Mouse (Mus musculus) cerebellum, postnatal 14 days (tissue): Measurements from ENCODE around the gene Chrm3.
A peak's percentile ranks its signal among the peaks of the same experiment; 100 is the strongest.

Experiments used
- DNase-seq, 2 experiments: peaks; one replicate each; pipeline ENCODE4 v3.0.0; 2021; ENCODE audit warnings: mixed read lengths in 2 of 2

Chrm3 gene

GRCm38 (mm10) chr13:9977699-9978098, 382.9 kb downstream of the Chrm3 start:
- DNase-seq: no peak

DNA sequence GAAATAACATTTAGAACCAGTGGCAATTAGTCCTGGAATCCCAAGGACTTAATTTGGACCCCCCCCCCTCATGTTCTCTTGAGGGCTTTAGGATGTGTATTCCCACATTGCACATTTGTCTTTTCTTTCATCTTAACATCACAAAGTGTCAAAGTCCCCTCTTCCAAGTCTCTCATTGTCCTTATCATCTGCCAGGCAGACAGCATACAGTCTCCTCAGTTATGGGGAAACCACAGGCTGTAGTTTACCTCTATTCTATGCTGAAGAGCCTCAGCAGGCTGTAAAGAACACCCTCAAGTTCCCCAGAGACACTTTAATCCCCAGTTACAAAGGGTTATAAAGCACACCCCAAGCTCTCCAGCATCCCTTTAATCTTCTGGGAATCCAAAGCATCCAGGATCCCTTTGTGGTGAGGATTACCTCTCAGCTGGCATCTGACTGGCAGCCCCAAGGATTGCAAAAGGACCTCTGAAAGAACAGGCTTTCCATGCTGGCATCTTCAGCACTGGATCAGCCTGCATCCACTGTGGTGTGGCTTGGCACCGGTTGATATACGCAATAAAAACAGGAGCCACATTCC, 386.8 kb downstream of the Chrm3 start:
- no peak for DNase-seq

GRCm38 (mm10) chr13:9971845-9972244, 388.8 kb downstream of the Chrm3 start:
- no peak for DNase-seq

- no peak for DNase-seq
Observed at GRCm38 (mm10) chr13:9952619-9953018, 408.0 kb downstream of the Chrm3 start.

DNA sequence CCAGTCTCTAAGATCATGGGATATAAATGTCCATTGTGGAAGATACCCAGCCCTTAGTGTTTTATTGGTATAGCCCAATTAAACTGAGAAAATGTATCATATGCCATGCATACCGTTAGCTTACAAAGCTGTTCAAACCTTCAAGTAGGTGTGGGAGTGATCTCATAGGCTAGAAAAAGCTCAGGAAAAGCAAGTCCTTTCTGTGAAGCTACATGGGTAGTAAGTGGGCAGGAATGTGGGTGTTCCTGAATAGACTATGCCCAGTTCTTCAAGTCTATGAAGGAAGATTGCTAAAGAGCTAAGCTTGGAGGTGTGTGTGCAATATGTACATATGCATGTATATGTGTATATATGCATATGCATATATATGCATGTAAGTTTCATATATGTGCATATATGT, 409.3 kb downstream of the Chrm3 start:
- DNase-seq: no peak

- no peak for DNase-seq
Observed at GRCm38 (mm10) chr13:9949091-9949490, 411.6 kb downstream of the Chrm3 start.

- DNase-seq: no peak
Observed at GRCm38 (mm10) chr13:9940186-9940585, 420.5 kb downstream of the Chrm3 start.

- DNase-seq: no peak
Observed at GRCm38 (mm10) chr13:9938798-9939485, 421.7 kb downstream of the Chrm3 start.

DNA sequence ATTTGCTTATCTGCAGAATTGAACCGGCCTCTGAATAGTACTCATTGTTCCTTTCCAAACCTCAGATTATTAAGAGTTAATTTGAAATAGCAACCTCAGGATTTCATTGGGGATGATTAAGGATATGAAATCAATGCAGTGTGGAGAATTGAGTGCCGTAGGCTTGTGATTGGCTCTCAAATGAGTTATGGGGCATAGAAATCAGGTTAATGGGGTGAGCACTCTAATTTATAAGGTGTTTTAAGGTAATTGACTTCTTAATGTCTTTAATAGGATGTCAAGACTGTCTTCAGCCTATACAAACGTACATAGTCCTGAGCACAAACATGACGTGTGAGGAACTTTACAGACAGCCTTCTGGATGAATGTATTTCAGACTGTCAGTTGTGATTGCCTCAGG, 427.9 kb downstream of the Chrm3 start:
- DNase-seq: no peak

GRCm38 (mm10) chr13:9930606-9931005, 430.0 kb downstream of the Chrm3 start:
- no peak for DNase-seq

DNA sequence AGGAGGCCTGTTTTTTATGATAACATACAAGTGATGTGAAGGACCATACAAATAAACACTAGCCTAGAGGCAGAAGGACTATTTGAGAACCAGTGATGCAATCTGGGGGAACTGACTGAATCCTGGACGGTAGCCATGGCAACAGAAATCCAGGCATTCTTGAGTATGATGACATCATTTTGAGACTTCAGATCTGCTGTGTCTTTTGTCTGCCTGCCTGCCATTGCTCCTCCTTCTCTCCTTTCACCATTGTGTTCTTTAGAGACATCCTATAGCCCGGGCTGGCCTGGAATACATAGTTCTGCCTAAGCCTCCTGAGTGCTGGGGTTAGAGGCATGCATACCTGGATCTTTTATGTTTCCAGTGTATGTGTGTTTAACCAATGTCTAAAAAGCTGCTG, 430.7 kb downstream of the Chrm3 start:
- DNase-seq: peak; percentile 12 to 33

GRCm38 (mm10) chr13:9921150-9921549, 439.5 kb downstream of the Chrm3 start:
- no peak for DNase-seq

DNA sequence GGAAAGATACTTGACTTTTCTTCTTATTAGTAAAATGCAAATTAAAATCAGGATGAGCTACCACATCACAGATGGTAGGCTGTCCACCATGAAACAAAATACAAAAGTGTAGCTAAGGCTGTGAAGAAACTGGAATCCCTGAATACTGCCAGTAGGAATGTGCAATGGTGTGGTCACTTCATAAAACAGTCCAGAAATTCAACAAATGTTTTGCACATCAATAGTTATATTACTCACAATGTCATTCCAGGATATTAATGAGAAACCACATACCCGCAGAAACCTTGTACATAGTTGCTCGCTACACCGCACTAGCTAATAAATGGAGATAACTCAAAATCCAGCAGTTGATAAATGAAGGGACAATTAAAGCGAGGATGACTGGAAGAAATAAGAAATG, 447.9 kb downstream of the Chrm3 start:
- no peak for DNase-seq

DNA sequence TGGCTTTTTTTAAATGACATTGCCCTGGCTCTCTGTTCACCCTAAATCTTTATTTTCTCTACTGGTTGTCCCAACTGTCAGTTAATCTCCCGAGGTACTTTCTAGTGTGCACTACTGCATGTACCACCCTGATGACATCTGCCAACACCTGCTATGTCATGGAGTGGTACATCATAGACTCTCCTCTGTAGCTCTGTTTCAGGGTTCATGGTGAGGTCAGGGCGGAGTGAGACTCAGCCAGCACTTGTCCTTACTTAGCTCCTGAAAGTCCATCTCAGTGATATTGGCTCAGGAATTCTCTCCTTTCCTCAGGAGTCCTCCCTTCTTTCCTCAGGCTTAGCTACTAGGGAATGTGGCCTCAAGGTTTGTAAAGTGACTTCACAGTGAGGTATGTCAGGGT, 451.9 kb downstream of the Chrm3 start:
- DNase-seq: no peak

DNA sequence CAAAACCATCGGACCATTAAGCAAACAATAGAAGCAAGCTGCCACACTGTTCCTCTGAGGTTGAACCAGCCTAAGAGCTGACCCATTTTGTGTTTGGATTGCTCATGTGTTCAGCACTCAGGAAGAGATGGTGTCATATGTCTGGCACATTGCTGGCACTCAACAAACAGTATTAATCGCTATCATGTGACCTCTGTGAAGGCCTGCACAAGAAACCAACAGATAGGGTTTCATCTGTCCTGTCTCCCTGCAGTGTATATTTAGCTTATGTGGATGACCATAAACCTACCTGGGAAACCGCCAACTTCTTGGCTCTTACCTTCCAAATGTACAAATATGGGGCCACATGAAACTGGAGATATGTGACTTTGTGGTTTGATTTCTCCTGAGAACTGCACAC, 453.4 kb downstream of the Chrm3 start:
- no peak for DNase-seq

DNA sequence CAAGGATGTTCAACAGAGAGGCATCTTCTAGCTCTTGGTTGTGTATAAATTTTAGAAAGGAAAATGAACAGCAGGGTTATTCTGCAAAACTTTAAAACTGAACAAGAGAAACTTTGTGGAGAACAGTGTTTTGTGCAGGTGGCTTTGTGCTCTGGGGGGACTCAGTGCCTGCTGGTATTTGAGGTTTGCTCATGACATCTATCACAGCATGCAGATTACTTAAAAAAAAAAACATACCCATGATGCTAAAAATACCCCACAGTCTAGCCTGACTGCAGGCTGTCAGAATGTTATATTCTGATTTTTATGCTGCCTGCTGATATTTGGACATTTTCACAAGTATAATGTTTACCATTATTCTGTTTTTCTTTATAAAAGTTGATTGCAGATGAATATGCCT, 456.2 kb downstream of the Chrm3 start:
- DNase-seq: no peak

- DNase-seq: no peak
Observed at GRCm38 (mm10) chr13:9900653-9901385, 459.8 kb downstream of the Chrm3 start.

DNA sequence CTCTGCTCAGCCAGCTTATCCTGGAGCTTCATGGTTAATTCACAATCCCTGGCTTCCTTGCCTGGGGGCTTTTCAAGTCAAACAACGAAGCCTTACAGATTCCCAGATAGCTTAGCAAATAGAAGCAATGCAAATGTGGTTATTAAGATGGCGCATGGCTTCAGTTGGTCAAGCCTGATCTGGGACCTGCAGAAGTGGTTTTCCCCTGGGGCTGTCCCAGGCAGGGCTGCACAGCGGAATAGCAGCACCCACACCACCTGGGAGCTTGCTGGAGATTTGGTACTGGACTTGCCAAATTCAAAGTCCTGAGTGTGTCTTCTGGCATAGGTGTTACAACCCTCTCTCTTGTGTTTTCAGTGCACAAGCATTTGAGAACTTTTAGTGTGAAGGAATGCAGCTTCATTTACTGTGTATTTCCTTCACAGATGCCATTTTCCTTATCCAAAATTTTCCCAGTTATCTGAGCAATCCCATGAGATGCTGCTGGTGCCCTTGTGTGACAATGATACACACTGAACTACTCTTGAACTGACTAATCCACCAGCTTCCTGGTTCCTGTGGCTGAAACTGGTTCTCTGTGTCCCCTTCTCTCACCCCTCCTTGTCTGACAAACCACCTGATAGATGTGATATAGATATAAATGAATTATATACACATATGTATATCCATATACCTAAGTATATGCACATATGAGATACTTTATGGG, 461.8 kb downstream of the Chrm3 start:
- no peak for DNase-seq

- no peak for DNase-seq
Observed at GRCm38 (mm10) chr13:9897231-9897630, 463.4 kb downstream of the Chrm3 start.

GRCm38 (mm10) chr13:9895045-9895625, 465.5 kb downstream of the Chrm3 start:
- no peak for DNase-seq

- DNase-seq: no peak
Observed at GRCm38 (mm10) chr13:9891088-9891487, 469.6 kb downstream of the Chrm3 start.

- no peak for DNase-seq
Observed at GRCm38 (mm10) chr13:9890460-9890859, 470.2 kb downstream of the Chrm3 start.

GRCm38 (mm10) chr13:9889954-9890353, 470.7 kb downstream of the Chrm3 start:
- DNase-seq: no peak
